Mouse (Mus musculus): ENCODE data around the gene Cel. TPM values are rescaled to one million over a fixed set of nuclear protein-coding genes. Genes with fewer than 3 reads are reported as not detected.
A peak's percentile ranks its signal among the peaks of the same experiment; 100 is the strongest.
"Not testable (repeated sequence)": the region's sequence is repeated elsewhere in the genome, so short reads cannot be mapped to it uniquely, and the experiment has no call there.

Cel gene
- polyA plus RNA-seq, 2 experiments: 0.19 to 0.39 TPM

DNA sequence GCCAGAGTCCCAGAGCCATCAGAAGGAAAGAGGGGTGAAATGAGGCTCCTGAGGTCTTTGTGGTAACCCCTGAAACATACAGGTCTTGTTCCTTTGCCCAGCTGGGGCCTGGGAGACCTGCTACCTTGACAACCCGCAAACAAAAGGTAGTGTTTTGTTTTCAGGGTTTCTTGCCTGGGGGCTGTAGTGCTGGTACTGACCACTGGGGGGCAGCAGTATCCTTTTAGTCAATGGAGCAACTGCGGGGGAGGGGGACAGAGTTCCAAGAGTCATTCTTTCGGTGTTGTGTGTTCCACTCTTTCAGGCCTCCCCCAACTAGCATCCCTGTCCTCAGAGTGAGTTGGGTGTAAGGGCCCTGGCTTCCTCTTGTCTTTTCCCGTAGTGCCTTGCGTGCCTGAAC is 48.7 kb downstream of the Cel start:
- TF ChIP-seq EP300 (IDR thresholded peaks at IDR 0.05; ENCODE audit: low read depth): no peak
- peak; percentile 91 for TF ChIP-seq CTCF (IDR thresholded peaks at IDR 0.05; ENCODE audit: low read depth)
- Histone ChIP-seq H3K27ac (no peak overlapping the region), H3K36me3 (replicated peaks; ENCODE audit: control insufficient read depth, insufficient read depth, low read depth) (no peaks in the 10 kb centered on the region), H3K9ac (replicated peaks) (no peak overlapping the region), H3K9me3 (ENCODE audit: control insufficient read depth, low read length) (no peaks in the 10 kb centered on the region), H3K4me3 (ENCODE audit: insufficient read depth in 1 of 2, low read depth in 2 of 2, low read length in 2 of 2) (no peak overlapping the region), H3K4me1 (replicated peaks; ENCODE audit: control insufficient read depth in 2 of 2, insufficient read depth in 2 of 2, low read length in 1 of 2) (0 out of 4 replicates have a peak, but pooled peaks cover 0 to 3% of the 10 kb centered on the region in 2 experiments), H3K27me3 (ENCODE audit: control insufficient read depth, insufficient read depth, low read length) (peaks cover 22% of the 10 kb centered on the region), H3K4me2 (ENCODE audit: low read depth) (no peak overlapping the region)
- ATAC-seq (ENCODE audit: insufficient read depth) (no peak), DNase-seq (ENCODE audit: low read depth in 3 of 3, low spot score in 3 of 3) (peak; percentile 34 to 62 (median 46))
- WGBS (ENCODE audit: insufficient replicate concordance): 20% methylated on average over 5 of the region's 5 CpGs

DNA sequence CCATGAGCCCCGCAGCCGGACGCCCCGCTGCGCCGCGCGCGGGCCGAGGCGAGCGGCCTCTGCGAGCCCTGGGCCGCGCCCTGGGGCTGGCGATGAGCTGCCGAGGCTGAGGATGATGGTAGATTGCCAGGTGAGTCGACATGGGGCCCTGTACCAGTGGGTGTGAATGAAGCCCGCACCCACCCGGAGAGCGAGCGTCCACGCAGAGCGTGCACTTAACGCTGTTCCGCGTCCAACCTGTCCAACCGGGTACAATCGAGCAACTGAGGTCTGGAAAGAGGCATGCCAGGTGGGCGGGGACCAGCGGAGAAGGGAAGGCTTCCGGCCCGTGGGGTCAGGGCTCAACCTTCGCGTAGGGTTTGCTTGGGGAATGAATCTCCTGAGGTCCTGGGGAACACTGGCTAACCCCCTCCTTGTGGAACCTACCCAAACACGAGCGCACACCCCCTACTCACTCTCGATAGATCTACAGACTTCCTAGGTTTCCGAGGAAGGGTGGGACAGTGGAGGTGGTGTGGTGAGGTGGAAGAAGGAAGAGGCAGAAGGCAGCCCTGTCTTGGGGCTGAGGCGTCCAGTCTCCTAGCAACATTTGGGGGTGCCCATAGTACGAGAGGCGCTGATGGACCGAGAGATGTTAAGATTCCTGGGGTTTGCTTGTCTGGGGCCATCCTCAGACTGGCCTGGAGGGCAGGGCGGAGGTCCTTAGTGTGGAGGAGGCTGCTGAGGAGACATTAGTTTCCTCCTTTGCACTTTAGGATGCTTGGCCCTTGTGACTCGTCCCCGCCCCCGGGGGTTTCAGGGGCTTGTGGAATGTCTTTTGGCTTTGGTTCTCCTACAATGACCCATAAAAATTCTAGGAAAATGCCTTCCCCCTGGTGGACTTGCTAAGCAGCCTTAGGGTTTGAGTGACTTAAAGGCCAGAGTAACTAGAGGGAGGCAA is 49.5 kb downstream of the Cel start:
- no peaks in the 10 kb centered on the region for H3K36me3 ChIP-seq (replicated peaks; ENCODE audit: control insufficient read depth, insufficient read depth, low read depth)
- TF ChIP-seq EP300 (IDR thresholded peaks at IDR 0.05; ENCODE audit: low read depth) (no peak), CTCF (IDR thresholded peaks at IDR 0.05; ENCODE audit: low read depth) (no peak)
- H3K4me2 ChIP-seq (ENCODE audit: low read depth): peak overlapping the region; percentile 60
- 6% methylated on average over 47 of the region's 47 CpGs for WGBS (ENCODE audit: insufficient replicate concordance)
- ATAC-seq (ENCODE audit: insufficient read depth) (no peak), DNase-seq (ENCODE audit: low read depth in 3 of 3, low spot score in 3 of 3) (no peak)
- H3K9me3 ChIP-seq (ENCODE audit: control insufficient read depth, low read length): no peaks in the 10 kb centered on the region
- H3K27me3 ChIP-seq (ENCODE audit: control insufficient read depth, insufficient read depth, low read length): peaks cover 22% of the 10 kb centered on the region
- H3K4me3 ChIP-seq (ENCODE audit: insufficient read depth in 1 of 2, low read depth in 2 of 2, low read length in 2 of 2): peak overlapping the region; percentile 38 to 51
- 0 out of 4 replicates have a peak, but pooled peaks cover 0 to 3% of the 10 kb centered on the region in 2 experiments for H3K4me1 ChIP-seq (replicated peaks; ENCODE audit: control insufficient read depth in 2 of 2, insufficient read depth in 2 of 2, low read length in 1 of 2)
- no peak overlapping the region for H3K9ac ChIP-seq (replicated peaks)
- no peak overlapping the region for H3K27ac ChIP-seq

DNA sequence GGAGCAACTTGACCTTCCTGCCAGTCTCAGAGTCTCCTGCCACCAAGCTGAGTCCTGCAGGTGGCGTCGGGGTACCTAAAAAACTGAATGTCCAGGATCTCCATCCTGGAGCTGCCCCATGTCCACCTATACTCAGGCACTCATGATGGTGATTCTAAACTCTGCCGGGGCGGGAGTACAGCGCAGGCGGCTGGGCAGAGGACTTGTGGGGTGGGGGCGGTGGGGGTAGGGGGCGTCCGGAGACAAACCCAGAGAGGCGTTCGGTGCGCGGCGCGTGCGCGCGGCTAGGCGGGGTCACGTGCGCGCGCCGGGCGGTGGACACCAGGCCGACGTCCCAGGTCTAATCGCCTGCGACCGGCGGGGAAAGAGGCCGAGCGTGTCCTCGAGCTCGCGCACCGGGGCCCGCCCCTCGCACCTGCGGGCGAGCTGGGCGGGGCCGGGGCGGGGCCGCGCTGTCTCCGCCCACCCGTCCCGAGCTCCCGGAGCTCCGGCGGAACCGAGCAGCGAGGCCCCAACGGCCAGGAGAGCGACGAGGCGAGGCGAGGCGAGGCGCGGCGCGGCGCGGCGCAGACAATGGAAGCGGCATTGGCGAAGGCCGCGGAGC is 50.3 kb downstream of the Cel start, which contains the start of gene Ralgds:
TSS of gene Ralgds (plus strand) at position 328 of the 604 bp plus-strand sequence.
- no peaks in the 10 kb centered on the region for H3K9me3 ChIP-seq (ENCODE audit: control insufficient read depth, low read length)
- no peak within 1 kb of the TSS for H3K9ac ChIP-seq (replicated peaks)
- H3K27ac ChIP-seq: no peak within 1 kb of the TSS
- 0 out of 4 replicates have a peak, but pooled peaks cover 0 to 3% of the 10 kb centered on the region in 2 experiments for H3K4me1 ChIP-seq (replicated peaks; ENCODE audit: control insufficient read depth in 2 of 2, insufficient read depth in 2 of 2, low read length in 1 of 2)
- TF ChIP-seq EP300 (IDR thresholded peaks at IDR 0.05; ENCODE audit: low read depth) (no peak), CTCF (IDR thresholded peaks at IDR 0.05; ENCODE audit: low read depth) (no peak)
- peaks cover 22% of the 10 kb centered on the region for H3K27me3 ChIP-seq (ENCODE audit: control insufficient read depth, insufficient read depth, low read length)
- peak within 1 kb of the TSS; percentile 38 to 51 for H3K4me3 ChIP-seq (ENCODE audit: insufficient read depth in 1 of 2, low read depth in 2 of 2, low read length in 2 of 2)
- H3K36me3 ChIP-seq (replicated peaks; ENCODE audit: control insufficient read depth, insufficient read depth, low read depth): no peaks in the 10 kb centered on the region
- H3K4me2 ChIP-seq (ENCODE audit: low read depth): peak within 1 kb of the TSS; percentile 60
- DNase-seq (ENCODE audit: low read depth in 3 of 3, low spot score in 3 of 3): no peak
- ATAC-seq (ENCODE audit: insufficient read depth): peak; percentile 31; the same call in 1 of the 2 replicates
- WGBS (ENCODE audit: insufficient replicate concordance): under 1% methylated on average over 55 of the region's 71 CpGs

DNA sequence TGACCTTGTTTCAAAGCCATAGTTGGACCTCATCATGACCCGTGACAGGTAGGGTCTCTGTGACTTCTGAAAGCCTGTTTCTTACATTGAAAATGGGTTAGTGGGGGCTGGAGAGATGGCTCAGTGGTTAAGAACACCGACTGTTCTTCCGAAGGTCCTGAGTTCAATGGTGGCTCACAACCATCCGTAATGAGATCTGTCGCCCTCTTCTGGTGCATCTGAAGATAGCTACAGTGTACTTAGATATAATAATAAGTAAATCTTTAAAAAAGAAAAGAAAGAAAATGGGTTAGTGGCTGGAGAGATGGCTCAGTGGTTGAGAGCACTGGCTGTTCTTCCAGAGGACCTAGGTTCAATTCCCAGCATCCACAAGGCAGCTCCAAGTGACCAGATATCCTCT is 51.6 kb downstream of the Cel start:
- peaks cover 22% of the 10 kb centered on the region for H3K27me3 ChIP-seq (ENCODE audit: control insufficient read depth, insufficient read depth, low read length)
- not testable (repeated sequence) for H3K4me2 ChIP-seq (ENCODE audit: low read depth); H3K9me3 ChIP-seq (ENCODE audit: control insufficient read depth, low read length); H3K27ac ChIP-seq; ATAC-seq (ENCODE audit: insufficient read depth); H3K4me3 ChIP-seq (ENCODE audit: insufficient read depth in 1 of 2, low read depth in 2 of 2, low read length in 2 of 2); DNase-seq (ENCODE audit: low read depth in 3 of 3, low spot score in 3 of 3); H3K36me3 ChIP-seq (replicated peaks; ENCODE audit: control insufficient read depth, insufficient read depth, low read depth); H3K4me1 ChIP-seq (replicated peaks; ENCODE audit: control insufficient read depth in 2 of 2, insufficient read depth in 2 of 2, low read length in 1 of 2); H3K9ac ChIP-seq (replicated peaks)
- WGBS (ENCODE audit: insufficient replicate concordance): 37% methylated on average over 5 of the region's 5 CpGs
- peak; percentile 35 for TF ChIP-seq CTCF (IDR thresholded peaks at IDR 0.05; ENCODE audit: low read depth)

DNA sequence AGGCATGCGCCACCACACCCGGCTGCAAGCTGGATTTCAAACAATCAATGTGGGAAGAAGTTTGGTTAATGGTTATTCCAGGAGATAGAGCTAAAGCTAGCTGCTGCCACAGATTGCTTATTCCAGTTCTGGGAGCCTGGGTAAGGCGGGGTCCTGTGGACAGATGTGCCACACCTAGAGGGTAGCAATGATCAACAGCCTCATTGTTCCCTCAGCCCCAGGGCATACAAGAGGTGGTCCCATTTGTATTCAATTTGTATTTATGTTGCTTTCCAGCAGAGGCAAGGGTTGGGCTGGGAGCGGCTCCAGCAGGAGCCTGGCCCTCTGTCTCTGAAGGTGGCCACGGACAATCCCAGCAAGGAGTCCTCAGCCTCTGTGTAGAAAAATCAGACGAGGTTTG is 56.9 kb downstream of the Cel start:
- DNase-seq (ENCODE audit: low read depth in 3 of 3, low spot score in 3 of 3) (no peak), ATAC-seq (ENCODE audit: insufficient read depth) (no peak)
- Histone ChIP-seq H3K36me3 (replicated peaks; ENCODE audit: control insufficient read depth, insufficient read depth, low read depth) (no peaks in the 10 kb centered on the region), H3K9ac (replicated peaks) (no peak overlapping the region), H3K9me3 (ENCODE audit: control insufficient read depth, low read length) (no peaks in the 10 kb centered on the region), H3K4me1 (replicated peaks; ENCODE audit: control insufficient read depth in 2 of 2, insufficient read depth in 2 of 2, low read length in 1 of 2) (no peaks in the 10 kb centered on the region), H3K4me2 (ENCODE audit: low read depth) (no peak overlapping the region), H3K4me3 (ENCODE audit: insufficient read depth in 1 of 2, low read depth in 2 of 2, low read length in 2 of 2) (no peak overlapping the region), H3K27me3 (ENCODE audit: control insufficient read depth, insufficient read depth, low read length) (no peaks in the 10 kb centered on the region; the same call in 1 of the 2 replicates), H3K27ac (no peak overlapping the region)
- TF ChIP-seq EP300 (IDR thresholded peaks at IDR 0.05; ENCODE audit: low read depth) (no peak), CTCF (IDR thresholded peaks at IDR 0.05; ENCODE audit: low read depth) (no peak)
- 66% methylated on average over 6 of the region's 6 CpGs for WGBS (ENCODE audit: insufficient replicate concordance)

Measured in liver, embryonic 14.5 days (tissue).